8 mouse cellular contexts compared by ENCODE assay signal in genomic region chr3:105891760-105892571, GRCm38 (mm10). TPM values are rescaled to one million over a fixed set of nuclear protein-coding genes. Genes with fewer than 3 reads are reported as not detected.
DNase-seq lines count a peak whose midpoint lies in the region; ATAC-seq lines count a peak whose summit lies in the region.
"Had no signal": no experiment of that assay in that cellular context is flagged by ENCODE, and none has a peak within 500 bp of the region (broad histone marks: within the 10 kb centered on the region; RNA-seq: fewer than 3 reads in every experiment).

No protein-coding gene starts in this region.

- H3K4me2 ChIP-seq in lung, embryonic 15.5 days, result no peak overlapping the region
- H3K4me2 ChIP-seq in stomach, embryonic 14.5 days (replicated peaks; ENCODE audit: low read depth, low read length), result no peak overlapping the region
- H3K4me2 ChIP-seq in hindbrain, embryonic 14.5 days (replicated peaks), result no peak overlapping the region

- H3K36me3 ChIP-seq in lung, embryonic 15.5 days, result no peaks in the 10 kb centered on the region
- no peaks in the 10 kb centered on the region for H3K36me3 ChIP-seq in stomach, embryonic 14.5 days (ENCODE audit: control insufficient read depth, insufficient read depth, low read length)
- no peaks in the 10 kb centered on the region for H3K36me3 ChIP-seq in hindbrain, embryonic 14.5 days (replicated peaks; ENCODE audit: control insufficient read depth, insufficient read depth)

- H3K9me3 ChIP-seq in lung, embryonic 15.5 days, result no peaks in the 10 kb centered on the region
- H3K9me3 ChIP-seq in stomach, embryonic 14.5 days (ENCODE audit: control insufficient read depth, low read depth, low read length), result no peaks in the 10 kb centered on the region
- no peaks in the 10 kb centered on the region for H3K9me3 ChIP-seq in hindbrain, embryonic 14.5 days (ENCODE audit: control insufficient read depth, low read length)

- peaks cover 31% of the 10 kb centered on the region for H3K4me1 ChIP-seq in lung, embryonic 15.5 days
- peaks cover 22% of the 10 kb centered on the region for H3K4me1 ChIP-seq in stomach, embryonic 14.5 days (ENCODE audit: control insufficient read depth, insufficient read depth, low read length)
- H3K4me1 ChIP-seq in hindbrain, embryonic 14.5 days (replicated peaks; ENCODE audit: control insufficient read depth, insufficient read depth, low read length), result no peaks in the 10 kb centered on the region

- no peak overlapping the region for H3K4me3 ChIP-seq in lung, embryonic 15.5 days
- no peak overlapping the region for H3K4me3 ChIP-seq in stomach, embryonic 14.5 days (ENCODE audit: low read depth, low read length)
- H3K4me3 ChIP-seq in hindbrain, embryonic 14.5 days (replicated peaks; ENCODE audit: low read length), result no peak overlapping the region

- WGBS in lung, embryonic 15.5 days, result 67% methylated on average over 10 of the region's 10 CpGs
- WGBS in stomach, embryonic 14.5 days, result 75% methylated on average over 10 of the region's 10 CpGs
- WGBS in hindbrain, embryonic 14.5 days, result 90% methylated on average over 10 of the region's 10 CpGs

- ATAC-seq in inflammation-experienced regulatory T-cells, adult 6 months, result peak; percentile 72
- no peak for ATAC-seq in lung, embryonic 15.5 days (ENCODE audit: borderline replicate concordance, extremely low read depth, low FRiP score, low TSS enrichment)
- no peak for ATAC-seq in stomach, embryonic 14.5 days (ENCODE audit: insufficient number of reproducible peaks, insufficient read depth, low FRiP score, low read depth)
- ATAC-seq in hindbrain, embryonic 14.5 days (ENCODE audit: low FRiP score), result no peak

- peak; percentile 87 for DNase-seq in CD4-positive helper T cell, adult 2 months (ENCODE audit: low read depth, low spot score)
- DNase-seq in T-cell, adult 2 months (ENCODE audit: low spot score), result peak; percentile 86
- no peak for DNase-seq in hindbrain, embryonic 14.5 days (ENCODE audit: low spot score)
- DNase-seq in frontal cortex, postnatal 14 days (ENCODE audit: low spot score in 2 of 2), result no peak

- H3K27me3 ChIP-seq in lung, embryonic 15.5 days, result no peaks in the 10 kb centered on the region
- H3K27me3 ChIP-seq in stomach, embryonic 14.5 days (ENCODE audit: control insufficient read depth, insufficient read depth, low read length), result no peaks in the 10 kb centered on the region
- no peaks in the 10 kb centered on the region for H3K27me3 ChIP-seq in hindbrain, embryonic 14.5 days (ENCODE audit: control insufficient read depth, insufficient read depth, low read length)

- no peak overlapping the region for H3K9ac ChIP-seq in lung, embryonic 15.5 days
- H3K9ac ChIP-seq in stomach, embryonic 14.5 days (replicated peaks; ENCODE audit: low read depth, low read length), result no peak overlapping the region
- no peak overlapping the region for H3K9ac ChIP-seq in hindbrain, embryonic 14.5 days

- H3K27ac ChIP-seq in lung, embryonic 15.5 days, result peak overlapping the region; percentile 59
- peak overlapping the region; percentile 23; the same call in 1 of the 2 replicates for H3K27ac ChIP-seq in stomach, embryonic 14.5 days (ENCODE audit: low read length)
- no peak overlapping the region for H3K27ac ChIP-seq in hindbrain, embryonic 14.5 days

RNA-seq across cellular contexts. Expression of gene Tmigd3, which starts 21.3 kb away (rescaled TPM):
- not detected for polyA plus RNA-seq in inflammation-experienced regulatory T-cells, adult 6 months (2017; shearing (Covaris generic))
- 0.25 and 0.47 TPM in 2 replicates for polyA plus RNA-seq in lung, embryonic 15.5 days (2015; fragmentation: Nextera tagmentation; extraction: Ambion mirVana)
- not detected in 2 replicates for polyA plus RNA-seq in stomach, embryonic 14.5 days (2014; fragmentation: Nextera tagmentation; extraction: Ambion mirVana)
- polyA plus RNA-seq in hindbrain, embryonic 14.5 days (2014; fragmentation: Nextera tagmentation; extraction: Ambion mirVana), result not detected in 2 replicates
- polyA plus RNA-seq: embryonic facial prominence, embryonic 11.5 days had no signal

RNA-seq across cellular contexts. Expression of gene Adora3, which starts 21.3 kb away (rescaled TPM):
- polyA plus RNA-seq in inflammation-experienced regulatory T-cells, adult 6 months (2017; shearing (Covaris generic)), result under 1 TPM in 2 of 3 experiments, not detected in 1; 0.26 to 0.39 TPM
- 0.14 and 0.21 TPM in 2 replicates for polyA plus RNA-seq in lung, embryonic 15.5 days (2015; fragmentation: Nextera tagmentation; extraction: Ambion mirVana)
- 0.33 TPM in 1 of 2 replicates, not detected in the other for polyA plus RNA-seq in stomach, embryonic 14.5 days (2014; fragmentation: Nextera tagmentation; extraction: Ambion mirVana)
- polyA plus RNA-seq in hindbrain, embryonic 14.5 days (2014; fragmentation: Nextera tagmentation; extraction: Ambion mirVana), result 0.27 TPM in 1 of 2 replicates, not detected in the other
- polyA plus RNA-seq: embryonic facial prominence, embryonic 11.5 days had no signal

RNA-seq across cellular contexts. Expression of gene I830077J02Rik, which starts 40.5 kb away (rescaled TPM):
- 1 to 10 TPM in 2 of 3 experiments, not detected in 1; 1.3 to 1.8 TPM for polyA plus RNA-seq in inflammation-experienced regulatory T-cells, adult 6 months (2017; shearing (Covaris generic))
- polyA plus RNA-seq in lung, embryonic 15.5 days (2015; fragmentation: Nextera tagmentation; extraction: Ambion mirVana), result 0.82 and 0.93 TPM in 2 replicates
- polyA plus RNA-seq in stomach, embryonic 14.5 days (2014; fragmentation: Nextera tagmentation; extraction: Ambion mirVana), result 1.2 and 1.5 TPM in 2 replicates
- polyA plus RNA-seq in hindbrain, embryonic 14.5 days (2014; fragmentation: Nextera tagmentation; extraction: Ambion mirVana), result 0.17 and 0.46 TPM in 2 replicates

Comparison
In these comparisons a context has a peak if more than half of its experiments do, and no peak if none do; other contexts are left out.
1. DNase-seq: peak in CD4-positive helper T cell, adult 2 months (single experiment) and T-cell, adult 2 months (single experiment); none in hindbrain, embryonic 14.5 days (single experiment) and frontal cortex, postnatal 14 days (0 of 2).